Mouse (Mus musculus): Measurements from ENCODE around the gene Orc6. TPM values are rescaled to one million over a fixed set of nuclear protein-coding genes. Genes with fewer than 3 reads are reported as not detected.

Gene Orc6
- total RNA-seq (2018; cell fraction: chromatin; rRNA removed) = 10 to 100 TPM in 19 of 26 experiments, 1 to 10 TPM in 7; 3.9 to 39.9 (median 15.8) TPM
- total RNA-seq (2018; cell fraction: cytosol; rRNA removed) = 10 to 100 TPM in 6 of 26 experiments, 1 to 10 TPM in 20; 4.6 to 11.4 (median 9.3) TPM
- total RNA-seq (2018; cell fraction: nucleus; rRNA removed) = 10 to 100 TPM in 16 of 26 experiments, 1 to 10 TPM in 10; 6.9 to 61.2 (median 10.4) TPM
- 10.2 to 36.3 TPM (median 12.3 TPM) in 3 replicates for polyA plus RNA-seq (2018)

- peak within 1 kb of the TSS; percentile 97 for H3K27ac ChIP-seq
- under 1% methylated on average over 54 of the region's 63 CpGs for WGBS (ENCODE audit: missing documents)
- peak within 1 kb of the TSS; percentile 98 for H3K4me3 ChIP-seq (ENCODE audit: inconsistent target)
- H3K36me3 ChIP-seq (ENCODE audit: inconsistent target) = peaks cover 15% of the 10 kb centered on the region
- H3K79me2 ChIP-seq (ENCODE audit: inconsistent target) = peaks cover 88% of the 10 kb centered on the region
Observed at GRCm38 (mm10) chr8:85299434-85300077, at the start of gene Orc6, which contains the start of gene Vps35. Gene Orc6 (plus strand): TSS chr8:85299632. Gene Vps35 (minus strand): TSS chr8:85299802.

- Histone ChIP-seq H3K79me2 (ENCODE audit: inconsistent target) (peaks cover 56% of the 10 kb centered on the region), H3K36me3 (ENCODE audit: inconsistent target) (peaks cover 89% of the 10 kb centered on the region), H3K4me3 (ENCODE audit: inconsistent target) (no peak overlapping the region), H3K27ac (no peak overlapping the region)
- WGBS (ENCODE audit: missing documents) = 88% methylated on average over 1 of the region's 1 CpGs
Observed at GRCm38 (mm10) chr8:85286846-85287245, 12.6 kb upstream of the Orc6 start.

DNA sequence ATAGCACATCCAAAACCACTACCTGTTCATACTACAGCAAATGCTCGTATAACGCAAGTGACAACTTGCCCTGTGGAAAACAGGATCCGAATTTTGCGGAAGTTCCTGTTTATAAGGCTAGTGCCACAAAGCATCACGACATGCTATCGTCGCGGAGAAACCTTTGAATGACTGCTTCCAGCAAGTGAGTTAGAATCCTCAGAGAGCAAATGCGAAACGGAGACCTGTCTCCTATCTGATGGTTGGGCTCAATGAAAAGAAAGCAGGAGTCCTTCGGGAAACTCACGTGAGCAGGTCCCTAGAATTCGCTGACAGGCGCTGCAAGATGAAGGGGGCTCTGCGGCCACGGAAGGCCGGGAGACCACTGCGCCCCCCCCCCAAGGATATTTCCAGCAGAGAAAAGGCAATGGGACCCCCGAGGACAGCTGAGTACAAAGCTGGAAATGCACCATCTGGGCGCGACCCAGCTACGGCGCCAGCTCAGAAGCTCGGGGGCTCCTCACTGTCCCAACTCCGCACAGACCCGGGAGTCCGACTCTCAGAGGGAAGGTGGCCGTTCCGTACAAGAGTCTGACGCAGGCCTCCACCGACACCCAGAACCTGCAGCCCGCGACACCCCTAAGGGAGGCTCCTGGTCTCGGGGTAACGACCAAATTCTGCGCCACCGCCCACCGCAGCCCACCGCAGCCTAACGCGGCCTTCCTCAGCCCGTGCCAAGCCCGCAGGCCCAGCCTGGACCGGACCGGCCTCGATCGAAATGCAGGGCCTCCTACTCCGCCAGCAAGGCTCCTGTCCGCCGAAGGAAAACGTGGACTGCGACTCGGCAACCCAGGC is 615 bp upstream of the Orc6 start:
- 2% methylated on average over 52 of the region's 53 CpGs for WGBS (ENCODE audit: missing documents)
- peaks cover 21% of the 10 kb centered on the region for H3K36me3 ChIP-seq (ENCODE audit: inconsistent target)
- peak overlapping the region; percentile 98 for H3K4me3 ChIP-seq (ENCODE audit: inconsistent target)
- H3K27ac ChIP-seq = peak overlapping the region; percentile 97
- peaks cover 95% of the 10 kb centered on the region for H3K79me2 ChIP-seq (ENCODE audit: inconsistent target)

- peaks cover 23% of the 10 kb centered on the region for H3K36me3 ChIP-seq (ENCODE audit: inconsistent target)
- H3K4me3 ChIP-seq (ENCODE audit: inconsistent target) = no peak overlapping the region
- H3K27ac ChIP-seq = no peak overlapping the region
- 89% methylated on average over 1 of the region's 1 CpGs for WGBS (ENCODE audit: missing documents)
- peaks cover 64% of the 10 kb centered on the region for H3K79me2 ChIP-seq (ENCODE audit: inconsistent target)
Observed at GRCm38 (mm10) chr8:85301941-85302340, 2.5 kb downstream of the Orc6 start.

DNA sequence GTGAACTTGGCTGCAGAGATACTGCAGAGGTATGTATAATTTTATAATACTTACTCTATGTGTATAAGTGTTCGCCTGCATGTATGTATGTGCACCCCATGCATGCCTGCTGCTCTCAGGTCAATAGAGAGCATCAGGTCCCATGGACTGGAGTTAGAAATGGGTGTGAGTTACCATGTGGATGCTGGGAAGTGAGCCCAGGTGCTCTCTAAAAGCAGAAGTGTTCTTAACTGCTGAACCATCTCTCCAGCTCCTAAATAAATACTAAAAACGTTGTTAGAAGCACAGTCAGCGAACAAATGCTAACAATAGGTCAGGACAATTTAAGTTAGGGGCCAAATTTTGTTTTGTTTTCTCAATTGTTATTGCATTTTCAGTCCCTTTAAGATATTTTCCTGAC is 3.5 kb downstream of the Orc6 start:
- Histone ChIP-seq H3K36me3 (ENCODE audit: inconsistent target) (peaks cover 33% of the 10 kb centered on the region), H3K27ac (no peak overlapping the region), H3K79me2 (ENCODE audit: inconsistent target) (peaks cover 54% of the 10 kb centered on the region), H3K4me3 (ENCODE audit: inconsistent target) (no peak overlapping the region)
- WGBS (ENCODE audit: missing documents) = 69% methylated on average over 3 of the region's 3 CpGs

GRCm38 (mm10) chr8:85303531-85303930 is 4.1 kb downstream of the Orc6 start:
- H3K36me3 ChIP-seq (ENCODE audit: inconsistent target) = peaks cover 34% of the 10 kb centered on the region
- H3K27ac ChIP-seq = no peak overlapping the region
- WGBS (ENCODE audit: missing documents) = 98% methylated on average over 5 of the region's 5 CpGs
- H3K4me3 ChIP-seq (ENCODE audit: inconsistent target) = no peak overlapping the region
- peaks cover 48% of the 10 kb centered on the region for H3K79me2 ChIP-seq (ENCODE audit: inconsistent target)

DNA sequence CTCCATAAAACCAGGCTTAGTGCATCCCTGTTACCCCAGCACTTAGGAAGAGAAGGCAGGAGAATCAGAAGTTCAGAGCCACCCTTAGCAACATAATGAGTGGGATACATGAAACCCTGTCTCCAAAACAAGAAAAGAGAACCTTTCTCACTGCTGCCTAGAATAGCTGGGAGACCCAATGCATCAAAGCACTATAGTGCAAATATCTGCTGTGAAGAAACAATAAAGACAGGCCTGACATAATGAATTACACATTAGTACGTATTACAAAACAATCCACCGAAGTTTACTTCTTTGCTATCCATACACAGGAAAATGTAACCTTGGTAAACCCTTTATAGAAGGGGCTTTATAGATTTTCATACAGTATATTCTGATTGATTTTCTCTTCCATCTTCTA is 9.1 kb downstream of the Orc6 start:
- H3K4me3 ChIP-seq (ENCODE audit: inconsistent target) = no peak overlapping the region
- peaks cover 27% of the 10 kb centered on the region for H3K36me3 ChIP-seq (ENCODE audit: inconsistent target)
- peaks cover 2% of the 10 kb centered on the region for H3K79me2 ChIP-seq (ENCODE audit: inconsistent target)
- whole genome bisulfite sequencing (ENCODE audit: missing documents) = 84% methylated on average over 2 of the region's 2 CpGs
- H3K27ac ChIP-seq = no peak overlapping the region

DNA sequence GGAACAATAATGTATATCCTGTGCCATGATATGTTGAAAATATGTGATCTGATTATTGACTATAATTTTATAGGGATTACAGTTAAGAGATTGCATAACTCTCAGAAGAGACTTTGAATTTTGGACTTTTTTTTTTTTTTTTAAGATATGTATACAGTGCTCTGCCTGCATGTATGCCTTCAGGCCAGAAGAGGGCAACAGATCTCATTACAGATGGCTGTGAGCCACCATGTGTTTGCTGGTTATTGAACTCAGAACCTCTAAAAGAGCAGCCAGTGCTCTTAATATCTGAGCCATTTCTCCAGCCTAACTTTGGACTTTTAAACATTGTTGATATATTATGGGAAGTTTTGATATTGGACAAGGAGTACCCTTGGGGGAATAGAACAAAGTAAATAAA is 12.3 kb downstream of the Orc6 start:
- no peaks in the 10 kb centered on the region for H3K79me2 ChIP-seq (ENCODE audit: inconsistent target)
- H3K27ac ChIP-seq = no peak overlapping the region

GRCm38 (mm10) chr8:85313036-85313435 is 13.6 kb downstream of the Orc6 start:
- 90% methylated on average over 3 of the region's 3 CpGs for WGBS (ENCODE audit: missing documents)
- Histone ChIP-seq H3K79me2 (ENCODE audit: inconsistent target) (no peaks in the 10 kb centered on the region), H3K27ac (no peak overlapping the region), H3K4me3 (ENCODE audit: inconsistent target) (no peak overlapping the region), H3K36me3 (ENCODE audit: inconsistent target) (no peaks in the 10 kb centered on the region; the same call in 1 of the 2 replicates)

More for the DNA sequence above, 12.3 kb downstream of the Orc6 start:
- H3K36me3 ChIP-seq (ENCODE audit: inconsistent target) = peaks cover 13% of the 10 kb centered on the region; the same call in 1 of the 2 replicates
- H3K4me3 ChIP-seq (ENCODE audit: inconsistent target) = no peak overlapping the region

- Histone ChIP-seq H3K79me2 (ENCODE audit: inconsistent target) (no peaks in the 10 kb centered on the region), H3K4me3 (ENCODE audit: inconsistent target) (no peak overlapping the region), H3K27ac (no peak overlapping the region), H3K36me3 (ENCODE audit: inconsistent target) (no peaks in the 10 kb centered on the region)
- WGBS (ENCODE audit: missing documents) = 95% methylated on average over 4 of the region's 4 CpGs
Observed at GRCm38 (mm10) chr8:85318534-85318933, 19.1 kb downstream of the Orc6 start.

GRCm38 (mm10) chr8:85321981-85322380 is 22.5 kb downstream of the Orc6 start:
- H3K36me3 ChIP-seq (ENCODE audit: inconsistent target) = no peaks in the 10 kb centered on the region

GRCm38 (mm10) chr8:85323084-85323483 is 23.7 kb downstream of the Orc6 start:
- no peak overlapping the region for H3K4me3 ChIP-seq (ENCODE audit: inconsistent target)
- no peaks in the 10 kb centered on the region for H3K79me2 ChIP-seq (ENCODE audit: inconsistent target)
- no peaks in the 10 kb centered on the region for H3K36me3 ChIP-seq (ENCODE audit: inconsistent target)
- WGBS (ENCODE audit: missing documents) = 44% methylated on average over 3 of the region's 3 CpGs
- H3K27ac ChIP-seq = no peak overlapping the region

More at GRCm38 (mm10) chr8:85321981-85322380, 22.5 kb downstream of the Orc6 start:
- H3K27ac ChIP-seq = no peak overlapping the region
- 97% methylated on average over 13 of the region's 15 CpGs for WGBS (ENCODE audit: missing documents)
- no peaks in the 10 kb centered on the region for H3K79me2 ChIP-seq (ENCODE audit: inconsistent target)
- H3K4me3 ChIP-seq (ENCODE audit: inconsistent target) = no peak overlapping the region

DNA sequence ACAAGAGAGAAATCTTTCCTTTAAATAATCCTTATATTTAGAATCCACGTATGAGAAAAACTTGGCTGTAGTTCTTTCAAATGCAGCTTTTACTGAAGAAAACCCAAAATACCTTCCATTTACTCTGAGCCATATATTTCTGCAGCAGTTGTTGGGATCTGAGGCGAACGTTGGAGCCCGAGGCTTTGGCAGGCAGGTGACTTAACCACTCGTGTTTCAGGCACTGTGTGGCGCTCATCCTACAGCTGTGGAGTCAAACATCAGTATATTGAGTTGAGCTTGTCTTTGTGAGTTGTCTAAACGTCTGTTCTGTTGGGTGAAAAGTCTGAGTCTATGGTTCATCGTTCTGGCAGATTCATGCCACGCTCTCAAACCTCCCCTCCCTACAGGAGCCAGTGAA is 27.6 kb downstream of the Orc6 start:
- Histone ChIP-seq H3K36me3 (ENCODE audit: inconsistent target) (no peaks in the 10 kb centered on the region), H3K79me2 (ENCODE audit: inconsistent target) (no peaks in the 10 kb centered on the region), H3K4me3 (ENCODE audit: inconsistent target) (no peak overlapping the region), H3K27ac (no peak overlapping the region)
- 89% methylated on average over 9 of the region's 9 CpGs for WGBS (ENCODE audit: missing documents)

GRCm38 (mm10) chr8:85329506-85329905 is 30.1 kb downstream of the Orc6 start:
- H3K79me2 ChIP-seq (ENCODE audit: inconsistent target) = no peaks in the 10 kb centered on the region
- no peak overlapping the region for H3K4me3 ChIP-seq (ENCODE audit: inconsistent target)
- H3K36me3 ChIP-seq (ENCODE audit: inconsistent target) = no peaks in the 10 kb centered on the region
- 67% methylated on average over 1 of the region's 1 CpGs for WGBS (ENCODE audit: missing documents)
- H3K27ac ChIP-seq = no peak overlapping the region

- H3K27ac ChIP-seq = no peak overlapping the region
- no peaks in the 10 kb centered on the region for H3K79me2 ChIP-seq (ENCODE audit: inconsistent target)
- no peaks in the 10 kb centered on the region for H3K36me3 ChIP-seq (ENCODE audit: inconsistent target)
- no peak overlapping the region for H3K4me3 ChIP-seq (ENCODE audit: inconsistent target)
Observed at GRCm38 (mm10) chr8:85335105-85335504, 35.7 kb downstream of the Orc6 start.
